Mouse (Mus musculus): ENCODE measurements around the gene Tmem248. TPM values are rescaled to one million over a fixed set of nuclear protein-coding genes. Genes with fewer than 3 reads are reported as not detected.

Gene Tmem248
- polyA plus RNA-seq, 1 experiment from 2014 or later = 40.2 TPM

DNA sequence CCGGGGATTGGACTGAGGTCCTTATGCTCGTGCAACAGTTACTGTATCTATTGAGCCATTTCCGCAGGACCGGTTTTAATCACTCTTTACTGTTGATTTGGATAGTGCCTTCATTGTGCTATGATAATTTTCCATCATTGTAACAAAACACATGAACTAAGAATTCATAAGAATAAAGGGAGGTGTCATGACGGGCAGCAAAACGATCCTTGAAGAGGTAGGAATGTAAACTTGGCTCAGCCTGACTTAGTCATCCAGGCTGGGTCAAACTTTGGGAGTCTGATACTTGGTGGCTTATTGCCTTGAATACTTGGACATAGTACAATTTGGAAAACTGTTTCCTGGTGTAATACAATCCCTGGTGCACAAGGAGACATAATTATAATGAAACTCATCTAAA is 31.6 kb upstream of the Tmem248 start:
- Histone ChIP-seq H3K4me3 (replicated peaks) (no peak overlapping the region), H3K9me3 (no peaks in the 10 kb centered on the region), H3K27ac (no peak overlapping the region), H3K4me2 (replicated peaks) (no peak overlapping the region), H3K9ac (no peak overlapping the region), H3K4me1 (replicated peaks) (0 out of 2 replicates have a peak, but pooled peaks cover 5% of the 10 kb centered on the region), H3K27me3 (replicated peaks) (no peaks in the 10 kb centered on the region), H3K36me3 (0 out of 2 replicates have a peak, but pooled peaks cover 7% of the 10 kb centered on the region)
- ATAC-seq = no peak
- 70% methylated on average over 6 of the region's 6 CpGs for WGBS

GRCm38 (mm10) chr5:130187383-130187782 is 29.5 kb upstream of the Tmem248 start:
- Histone ChIP-seq H3K4me1 (replicated peaks) (0 out of 2 replicates have a peak, but pooled peaks cover 2% of the 10 kb centered on the region), H3K4me3 (replicated peaks) (no peak overlapping the region), H3K27me3 (replicated peaks) (no peaks in the 10 kb centered on the region), H3K27ac (no peak overlapping the region), H3K9ac (no peak overlapping the region), H3K9me3 (no peaks in the 10 kb centered on the region), H3K4me2 (replicated peaks) (no peak overlapping the region), H3K36me3 (0 out of 2 replicates have a peak, but pooled peaks cover 7% of the 10 kb centered on the region)
- ATAC-seq = peak; percentile 58
- WGBS = 62% methylated on average over 7 of the region's 7 CpGs

DNA sequence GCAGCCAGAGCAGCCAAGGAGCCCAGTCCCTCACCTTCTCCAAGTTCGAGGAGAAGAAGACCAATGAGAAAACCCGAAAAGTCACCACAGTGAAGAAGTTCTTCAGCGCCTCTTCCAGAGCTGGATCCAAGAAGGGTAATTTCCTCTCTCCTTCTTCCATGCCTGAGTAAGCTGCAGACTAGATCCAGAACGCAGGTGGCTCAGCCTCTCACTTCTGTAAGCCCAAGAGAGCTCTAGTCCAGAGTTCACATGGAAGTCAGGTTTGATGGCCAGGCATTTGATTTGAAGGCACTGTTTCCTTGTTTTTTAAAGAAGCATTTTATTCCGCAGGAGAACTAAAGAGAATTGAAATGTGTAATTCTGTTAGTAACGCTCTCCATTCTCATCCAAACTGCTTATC is 26.0 kb upstream of the Tmem248 start:
- no peak for ATAC-seq
- no peaks in the 10 kb centered on the region for H3K4me1 ChIP-seq (replicated peaks)
- no peak overlapping the region for H3K4me2 ChIP-seq (replicated peaks)
- whole genome bisulfite sequencing = 93% methylated on average over 6 of the region's 6 CpGs
- no peaks in the 10 kb centered on the region for H3K9me3 ChIP-seq
- H3K27me3 ChIP-seq (replicated peaks) = no peaks in the 10 kb centered on the region
- H3K36me3 ChIP-seq = 0 out of 2 replicates have a peak, but pooled peaks cover 7% of the 10 kb centered on the region
- H3K9ac ChIP-seq = no peak overlapping the region
- no peak overlapping the region for H3K27ac ChIP-seq
- no peak overlapping the region for H3K4me3 ChIP-seq (replicated peaks)

DNA sequence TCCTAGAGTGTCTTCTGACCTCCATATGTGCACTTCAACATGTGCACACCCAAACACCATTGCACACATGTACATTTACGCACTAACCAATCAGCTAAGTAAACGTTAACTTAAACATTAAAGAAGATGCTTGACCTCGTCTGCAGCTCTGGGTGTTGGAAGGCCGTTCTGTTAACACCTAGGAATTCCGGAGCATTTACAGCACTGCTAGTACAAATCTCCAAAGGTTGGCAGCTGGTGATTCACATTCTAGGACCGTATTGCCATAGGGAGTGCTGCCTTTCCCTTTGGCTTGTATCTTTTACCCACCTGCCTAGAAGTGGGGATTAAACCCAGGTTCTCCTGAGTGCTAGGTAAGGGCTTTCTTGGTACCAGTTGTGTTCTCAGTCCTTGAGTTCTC is 25.0 kb upstream of the Tmem248 start:
- no peak overlapping the region for H3K4me2 ChIP-seq (replicated peaks)
- H3K9me3 ChIP-seq = no peaks in the 10 kb centered on the region
- H3K4me1 ChIP-seq (replicated peaks) = no peaks in the 10 kb centered on the region
- ATAC-seq = no peak
- no peak overlapping the region for H3K4me3 ChIP-seq (replicated peaks)
- no peaks in the 10 kb centered on the region for H3K27me3 ChIP-seq (replicated peaks)
- 60% methylated on average over 6 of the region's 6 CpGs for WGBS
- H3K27ac ChIP-seq = no peak overlapping the region
- H3K36me3 ChIP-seq = 0 out of 2 replicates have a peak, but pooled peaks cover 7% of the 10 kb centered on the region
- no peak overlapping the region for H3K9ac ChIP-seq

DNA sequence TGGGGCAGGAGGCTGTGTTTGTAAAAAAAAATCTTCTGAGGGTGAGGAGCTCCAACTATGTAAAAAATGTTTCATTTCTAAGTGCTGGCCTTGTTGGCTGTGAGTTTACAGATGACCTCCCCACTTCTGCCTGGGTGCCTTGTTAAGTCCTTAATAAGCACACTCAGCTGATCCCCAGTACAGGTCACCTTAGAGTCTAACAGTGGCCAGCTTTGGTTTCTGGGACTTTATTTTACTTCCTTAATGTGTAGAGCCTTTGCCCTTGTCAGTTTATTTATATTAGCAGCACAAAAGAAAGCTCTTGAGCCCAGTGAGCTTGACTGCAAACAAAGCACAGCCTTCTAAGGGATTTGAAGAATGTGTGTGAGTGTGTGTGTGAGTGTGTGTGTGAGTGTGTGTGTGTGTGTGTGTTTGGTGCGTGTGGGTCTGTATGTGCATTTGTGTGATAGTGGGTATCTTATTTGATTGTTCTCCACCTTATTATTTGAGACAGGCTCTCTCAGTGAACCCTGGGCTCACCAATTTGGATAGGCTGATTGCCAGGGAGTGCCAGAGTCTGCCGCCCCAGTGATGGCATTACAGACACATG is 24.4 kb upstream of the Tmem248 start:
- Histone ChIP-seq H3K27me3 (replicated peaks) (no peaks in the 10 kb centered on the region), H3K9me3 (no peaks in the 10 kb centered on the region), H3K27ac (no peak overlapping the region), H3K4me1 (replicated peaks) (no peaks in the 10 kb centered on the region), H3K4me3 (replicated peaks) (no peak overlapping the region), H3K4me2 (replicated peaks) (no peak overlapping the region), H3K36me3 (0 out of 2 replicates have a peak, but pooled peaks cover 7% of the 10 kb centered on the region), H3K9ac (no peak overlapping the region)
- 58% methylated on average over 2 of the region's 2 CpGs for WGBS
- no peak for ATAC-seq

DNA sequence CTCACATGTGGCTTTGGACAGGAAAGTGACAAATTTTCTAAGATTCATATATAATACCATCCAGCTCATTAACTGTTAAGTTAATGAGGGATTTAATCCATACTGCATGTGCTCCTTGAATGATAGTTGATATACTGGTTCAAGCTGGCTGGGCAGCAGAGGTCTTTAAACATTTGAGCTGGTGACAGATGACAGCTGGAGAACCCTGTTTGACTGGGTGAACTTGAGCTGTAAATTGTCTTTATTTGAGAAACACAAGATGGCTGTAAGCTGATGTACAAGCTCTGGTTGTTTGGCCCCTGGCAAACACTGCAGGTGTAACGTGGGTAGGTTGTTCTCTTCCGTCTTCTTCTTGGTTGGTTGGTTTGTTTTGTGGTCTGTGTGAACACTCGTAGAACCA is 23.1 kb upstream of the Tmem248 start:
- no peak for ATAC-seq
- Histone ChIP-seq H3K4me3 (replicated peaks) (no peak overlapping the region), H3K4me1 (replicated peaks) (no peaks in the 10 kb centered on the region), H3K27me3 (replicated peaks) (no peaks in the 10 kb centered on the region), H3K36me3 (peaks cover 15% of the 10 kb centered on the region; the same call in 1 of the 2 replicates), H3K4me2 (replicated peaks) (no peak overlapping the region), H3K9ac (no peak overlapping the region), H3K27ac (no peak overlapping the region), H3K9me3 (no peaks in the 10 kb centered on the region)
- WGBS = 94% methylated on average over 3 of the region's 3 CpGs

DNA sequence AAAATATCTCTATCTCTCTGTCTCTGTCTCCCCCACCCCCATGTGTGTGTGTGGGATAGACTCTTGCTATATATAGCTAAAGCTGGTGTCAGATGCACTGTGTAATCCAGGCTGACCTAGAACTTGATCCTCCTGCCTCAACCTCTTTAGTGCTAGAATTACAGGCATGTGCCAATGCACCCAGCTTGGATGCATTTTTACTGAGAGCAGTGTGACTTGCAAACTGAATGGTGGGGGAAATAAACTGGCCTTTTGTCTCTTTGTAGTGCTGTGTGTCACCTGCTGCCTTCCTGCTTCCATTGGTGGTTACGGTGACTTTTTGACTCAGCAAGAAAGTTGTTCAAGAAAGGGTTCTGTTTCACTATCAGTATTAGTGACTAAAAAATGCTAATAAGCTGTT is 20.6 kb upstream of the Tmem248 start:
- H3K27ac ChIP-seq = no peak overlapping the region
- no peaks in the 10 kb centered on the region for H3K9me3 ChIP-seq
- no peak overlapping the region for H3K4me3 ChIP-seq (replicated peaks)
- H3K36me3 ChIP-seq = peaks cover 8% of the 10 kb centered on the region; the same call in 1 of the 2 replicates
- WGBS = 93% methylated on average over 1 of the region's 1 CpGs
- H3K4me1 ChIP-seq (replicated peaks) = no peaks in the 10 kb centered on the region
- no peak for ATAC-seq
- no peak overlapping the region for H3K9ac ChIP-seq
- no peaks in the 10 kb centered on the region for H3K27me3 ChIP-seq (replicated peaks)
- H3K4me2 ChIP-seq (replicated peaks) = no peak overlapping the region

DNA sequence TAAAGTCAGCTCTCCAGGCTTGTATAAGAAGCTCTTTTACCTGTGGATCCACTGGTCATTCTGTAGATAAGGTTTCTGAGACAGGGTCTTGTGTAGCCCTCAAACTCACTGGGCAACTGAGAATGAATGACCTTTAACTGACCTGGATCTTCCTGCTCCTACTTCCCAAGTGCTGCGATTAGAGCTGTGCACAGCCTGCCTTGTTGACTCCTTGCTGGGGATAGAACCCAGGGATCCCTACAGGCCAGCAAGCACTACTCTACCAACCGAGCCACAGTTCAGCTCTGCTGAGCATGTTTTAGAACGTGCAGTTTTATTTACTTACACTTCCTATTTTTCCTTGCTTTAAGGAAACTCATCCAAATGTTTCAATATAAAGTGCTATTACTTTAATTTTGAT is 19.4 kb upstream of the Tmem248 start:
- no peak overlapping the region for H3K27ac ChIP-seq
- no peaks in the 10 kb centered on the region for H3K27me3 ChIP-seq (replicated peaks)
- H3K4me1 ChIP-seq (replicated peaks) = no peaks in the 10 kb centered on the region
- no peak overlapping the region for H3K4me2 ChIP-seq (replicated peaks)
- no peak for ATAC-seq
- H3K9me3 ChIP-seq = no peaks in the 10 kb centered on the region
- peaks cover 8% of the 10 kb centered on the region for H3K36me3 ChIP-seq
- WGBS = 79% methylated on average over 3 of the region's 3 CpGs
- H3K9ac ChIP-seq = no peak overlapping the region
- no peak overlapping the region for H3K4me3 ChIP-seq (replicated peaks)

DNA sequence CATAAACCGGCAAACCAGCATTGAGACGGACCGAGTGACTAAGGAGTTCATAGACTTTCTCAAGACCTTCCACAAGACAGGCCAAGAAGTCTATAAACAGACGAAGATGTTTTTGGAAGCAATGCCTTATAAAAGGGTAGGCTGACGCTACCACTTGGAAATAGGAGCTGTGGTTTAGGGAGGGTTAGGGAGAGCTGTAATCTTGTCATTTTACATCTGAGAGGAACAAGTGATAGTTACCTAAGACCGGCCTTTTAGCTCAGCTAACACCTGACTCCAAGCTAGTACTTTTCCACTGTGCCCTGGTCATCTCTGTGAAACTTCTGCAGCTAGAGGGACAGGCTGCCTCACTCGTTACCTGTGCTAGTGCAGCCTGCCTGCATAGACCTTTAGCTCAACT is 18.9 kb upstream of the Tmem248 start:
- no peak for ATAC-seq
- Histone ChIP-seq H3K4me1 (replicated peaks) (no peaks in the 10 kb centered on the region), H3K4me2 (replicated peaks) (no peak overlapping the region), H3K27me3 (replicated peaks) (no peaks in the 10 kb centered on the region), H3K9ac (no peak overlapping the region), H3K9me3 (no peaks in the 10 kb centered on the region), H3K27ac (no peak overlapping the region), H3K36me3 (peaks cover 8% of the 10 kb centered on the region), H3K4me3 (replicated peaks) (no peak overlapping the region)
- WGBS = 91% methylated on average over 7 of the region's 7 CpGs

- Histone ChIP-seq H3K27me3 (replicated peaks) (no peaks in the 10 kb centered on the region), H3K4me3 (replicated peaks) (no peak overlapping the region), H3K4me1 (replicated peaks) (no peaks in the 10 kb centered on the region), H3K27ac (0 out of 2 replicates have a peak overlapping the region, but pooled peaks have one; percentile 40), H3K9ac (no peak overlapping the region), H3K36me3 (peaks cover 11% of the 10 kb centered on the region), H3K9me3 (no peaks in the 10 kb centered on the region), H3K4me2 (replicated peaks) (no peak overlapping the region)
- peak; percentile 74; the same call in 1 of the 2 replicates for ATAC-seq
- WGBS = 70% methylated on average over 10 of the region's 10 CpGs
These were observed 16.4 kb upstream of the Tmem248 start for GRCm38 (mm10) chr5:130200233-130201029.

- 74% methylated on average over 4 of the region's 4 CpGs for WGBS
- no peaks in the 10 kb centered on the region for H3K9me3 ChIP-seq
- no peaks in the 10 kb centered on the region for H3K4me1 ChIP-seq (replicated peaks)
- H3K36me3 ChIP-seq = peaks cover 7% of the 10 kb centered on the region
- H3K27ac ChIP-seq = no peak overlapping the region
- no peak overlapping the region for H3K4me3 ChIP-seq (replicated peaks)
- ATAC-seq = 0 out of 2 replicates have a peak, but pooled peaks have one; percentile 15
- no peak overlapping the region for H3K4me2 ChIP-seq (replicated peaks)
- H3K9ac ChIP-seq = no peak overlapping the region
- H3K27me3 ChIP-seq (replicated peaks) = no peaks in the 10 kb centered on the region
These were observed 12.9 kb upstream of the Tmem248 start for GRCm38 (mm10) chr5:130203948-130204347.

DNA sequence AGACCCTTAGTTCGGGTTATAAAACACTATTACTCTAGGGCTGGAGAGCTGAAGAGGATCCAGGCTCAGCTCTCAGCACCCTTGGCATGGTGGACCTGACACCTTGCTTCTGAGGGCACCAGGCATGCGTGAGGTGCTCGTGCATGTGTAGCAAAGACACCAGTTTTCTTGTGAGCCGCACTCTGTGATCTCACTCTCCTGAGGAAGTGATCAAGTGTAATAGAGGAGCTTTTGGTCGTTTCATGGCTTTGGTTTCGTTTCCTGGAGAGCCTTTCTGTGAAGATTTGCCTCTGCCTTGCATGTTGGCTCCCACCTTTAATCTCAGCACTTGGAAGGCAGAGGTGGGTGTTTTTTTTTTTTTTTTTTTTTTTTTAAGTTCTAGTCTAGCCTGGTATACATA is 12.3 kb upstream of the Tmem248 start:
- H3K27me3 ChIP-seq (replicated peaks) = no peaks in the 10 kb centered on the region
- peaks cover 7% of the 10 kb centered on the region for H3K36me3 ChIP-seq
- no peak overlapping the region for H3K9ac ChIP-seq
- no peaks in the 10 kb centered on the region for H3K4me1 ChIP-seq (replicated peaks)
- no peak overlapping the region for H3K27ac ChIP-seq
- no peaks in the 10 kb centered on the region for H3K9me3 ChIP-seq
- WGBS = 84% methylated on average over 6 of the region's 6 CpGs
- ATAC-seq = no peak
- H3K4me3 ChIP-seq (replicated peaks) = no peak overlapping the region
- H3K4me2 ChIP-seq (replicated peaks) = no peak overlapping the region

Measured in intestine, embryonic 15.5 days (tissue).